Mouse (Mus musculus): ENCODE results near the gene Mypn. TPM values are rescaled to one million over a fixed set of nuclear protein-coding genes. Genes with fewer than 3 reads are reported as not detected.
A peak's percentile ranks its signal among the peaks of the same experiment; 100 is the strongest.

Gene Mypn
- polyA plus RNA-seq, 1 experiment = 1.9 TPM

GRCm38 (mm10) chr10:63242798-63243435 lies 39.2 kb upstream of the Mypn start:
- no peaks in the 10 kb centered on the region for H3K27me3 ChIP-seq (ENCODE audit: control insufficient read depth, insufficient read depth, low read length)
- H3K27ac ChIP-seq (ENCODE audit: insufficient read depth, low read length) = no peak overlapping the region
- peak overlapping the region; percentile 92 for H3K4me3 ChIP-seq (replicated peaks; ENCODE audit: insufficient read depth, low read depth, low read length)
- DNase-seq = peak in 1 of 2 experiments; percentile 13
- H3K4me1 ChIP-seq (ENCODE audit: control insufficient read depth, insufficient read depth, low read length) = no peaks in the 10 kb centered on the region
- WGBS = 12% methylated on average over 12 of the region's 12 CpGs
- TF ChIP-seq CTCF (IDR thresholded peaks at IDR 0.05; ENCODE audit: borderline replicate concordance, insufficient read depth, low read depth, low read length) (no peak), POLR2A (IDR thresholded peaks at IDR 0.05; ENCODE audit: borderline replicate concordance, insufficient read depth, low read length) (no peak)

GRCm38 (mm10) chr10:63240868-63241271 lies 37.1 kb upstream of the Mypn start:
- TF ChIP-seq CTCF (IDR thresholded peaks at IDR 0.05; ENCODE audit: borderline replicate concordance, insufficient read depth, low read depth, low read length) (no peak), POLR2A (IDR thresholded peaks at IDR 0.05; ENCODE audit: borderline replicate concordance, insufficient read depth, low read length) (no peak)
- Histone ChIP-seq H3K4me3 (replicated peaks; ENCODE audit: insufficient read depth, low read depth, low read length) (no peak overlapping the region), H3K27me3 (ENCODE audit: control insufficient read depth, insufficient read depth, low read length) (no peaks in the 10 kb centered on the region), H3K27ac (ENCODE audit: insufficient read depth, low read length) (no peak overlapping the region), H3K4me1 (ENCODE audit: control insufficient read depth, insufficient read depth, low read length) (no peaks in the 10 kb centered on the region)
- DNase-seq = no peak
- 67% methylated on average over 2 of the region's 2 CpGs for WGBS

GRCm38 (mm10) chr10:63239848-63240247 lies 36.1 kb upstream of the Mypn start:
- Histone ChIP-seq H3K27ac (ENCODE audit: insufficient read depth, low read length) (no peak overlapping the region), H3K27me3 (ENCODE audit: control insufficient read depth, insufficient read depth, low read length) (no peaks in the 10 kb centered on the region), H3K4me3 (replicated peaks; ENCODE audit: insufficient read depth, low read depth, low read length) (no peak overlapping the region), H3K4me1 (ENCODE audit: control insufficient read depth, insufficient read depth, low read length) (no peaks in the 10 kb centered on the region)
- WGBS = 84% methylated on average over 2 of the region's 2 CpGs
- no peak for TF ChIP-seq CTCF (IDR thresholded peaks at IDR 0.05; ENCODE audit: borderline replicate concordance, insufficient read depth, low read depth, low read length)
- TF ChIP-seq POLR2A (IDR thresholded peaks at IDR 0.05; ENCODE audit: borderline replicate concordance, insufficient read depth, low read length) = no peak
- DNase-seq = no peak

GRCm38 (mm10) chr10:63238090-63238489 lies 34.3 kb upstream of the Mypn start:
- H3K27ac ChIP-seq (ENCODE audit: insufficient read depth, low read length) = no peak overlapping the region
- H3K4me1 ChIP-seq (ENCODE audit: control insufficient read depth, insufficient read depth, low read length) = no peaks in the 10 kb centered on the region
- no peaks in the 10 kb centered on the region for H3K27me3 ChIP-seq (ENCODE audit: control insufficient read depth, insufficient read depth, low read length)
- DNase-seq = no peak
- TF ChIP-seq POLR2A (IDR thresholded peaks at IDR 0.05; ENCODE audit: borderline replicate concordance, insufficient read depth, low read length) (no peak), CTCF (IDR thresholded peaks at IDR 0.05; ENCODE audit: borderline replicate concordance, insufficient read depth, low read depth, low read length) (no peak)
- no peak overlapping the region for H3K4me3 ChIP-seq (replicated peaks; ENCODE audit: insufficient read depth, low read depth, low read length)
- 72% methylated on average over 4 of the region's 4 CpGs for WGBS

- Histone ChIP-seq H3K27me3 (ENCODE audit: control insufficient read depth, insufficient read depth, low read length) (no peaks in the 10 kb centered on the region), H3K4me3 (replicated peaks; ENCODE audit: insufficient read depth, low read depth, low read length) (no peak overlapping the region), H3K27ac (ENCODE audit: insufficient read depth, low read length) (no peak overlapping the region), H3K4me1 (ENCODE audit: control insufficient read depth, insufficient read depth, low read length) (no peaks in the 10 kb centered on the region)
- DNase-seq = no peak
- no peak for TF ChIP-seq POLR2A (IDR thresholded peaks at IDR 0.05; ENCODE audit: borderline replicate concordance, insufficient read depth, low read length)
- TF ChIP-seq CTCF (IDR thresholded peaks at IDR 0.05; ENCODE audit: borderline replicate concordance, insufficient read depth, low read depth, low read length) = no peak
- 74% methylated on average over 2 of the region's 2 CpGs for WGBS
These were observed 33.5 kb upstream of the Mypn start for GRCm38 (mm10) chr10:63237206-63237605.

GRCm38 (mm10) chr10:63236663-63237062 lies 32.9 kb upstream of the Mypn start:
- H3K27me3 ChIP-seq (ENCODE audit: control insufficient read depth, insufficient read depth, low read length) = no peaks in the 10 kb centered on the region
- no peaks in the 10 kb centered on the region for H3K4me1 ChIP-seq (ENCODE audit: control insufficient read depth, insufficient read depth, low read length)
- no peak overlapping the region for H3K27ac ChIP-seq (ENCODE audit: insufficient read depth, low read length)
- WGBS = 93% methylated on average over 6 of the region's 6 CpGs
- no peak for DNase-seq
- H3K4me3 ChIP-seq (replicated peaks; ENCODE audit: insufficient read depth, low read depth, low read length) = no peak overlapping the region
- TF ChIP-seq CTCF (IDR thresholded peaks at IDR 0.05; ENCODE audit: borderline replicate concordance, insufficient read depth, low read depth, low read length) = no peak
- TF ChIP-seq POLR2A (IDR thresholded peaks at IDR 0.05; ENCODE audit: borderline replicate concordance, insufficient read depth, low read length) = no peak

GRCm38 (mm10) chr10:63235889-63236288 lies 32.1 kb upstream of the Mypn start:
- no peak overlapping the region for H3K27ac ChIP-seq (ENCODE audit: insufficient read depth, low read length)
- 85% methylated on average over 8 of the region's 8 CpGs for WGBS
- no peaks in the 10 kb centered on the region for H3K4me1 ChIP-seq (ENCODE audit: control insufficient read depth, insufficient read depth, low read length)
- H3K4me3 ChIP-seq (replicated peaks; ENCODE audit: insufficient read depth, low read depth, low read length) = no peak overlapping the region
- no peaks in the 10 kb centered on the region for H3K27me3 ChIP-seq (ENCODE audit: control insufficient read depth, insufficient read depth, low read length)
- no peak for DNase-seq
- TF ChIP-seq CTCF (IDR thresholded peaks at IDR 0.05; ENCODE audit: borderline replicate concordance, insufficient read depth, low read depth, low read length) = no peak
- TF ChIP-seq POLR2A (IDR thresholded peaks at IDR 0.05; ENCODE audit: borderline replicate concordance, insufficient read depth, low read length) = no peak

GRCm38 (mm10) chr10:63234133-63234532 lies 30.4 kb upstream of the Mypn start:
- TF ChIP-seq CTCF (IDR thresholded peaks at IDR 0.05; ENCODE audit: borderline replicate concordance, insufficient read depth, low read depth, low read length) = no peak
- TF ChIP-seq POLR2A (IDR thresholded peaks at IDR 0.05; ENCODE audit: borderline replicate concordance, insufficient read depth, low read length) = no peak
- 84% methylated on average over 5 of the region's 5 CpGs for WGBS
- Histone ChIP-seq H3K4me1 (ENCODE audit: control insufficient read depth, insufficient read depth, low read length) (no peaks in the 10 kb centered on the region), H3K27ac (ENCODE audit: insufficient read depth, low read length) (no peak overlapping the region), H3K4me3 (replicated peaks; ENCODE audit: insufficient read depth, low read depth, low read length) (no peak overlapping the region), H3K27me3 (ENCODE audit: control insufficient read depth, insufficient read depth, low read length) (no peaks in the 10 kb centered on the region)
- no peak for DNase-seq

Data from cerebellum, adult 2 months (tissue).